Mouse (Mus musculus) erythroblast, adult 5-6 weeks (primary cell): Measurements from ENCODE around the gene Lrig1. TPM values are rescaled to one million over a fixed set of nuclear protein-coding genes. Genes with fewer than 3 reads are reported as not detected.

Experiments
- ATAC-seq: replicated peaks from 2 replicates; pipeline ENCODE4 v1.8.0; 2016; ENCODE audit warnings: moderate number of reproducible peaks, mild to moderate bottlenecking, moderate TSS enrichment, inconsistent platforms; ENCODE audit not compliant: poor library complexity, low FRiP score, severe bottlenecking
- total RNA-seq, 2 experiments: library from RNA; stranded (forward) in 1 of 2; stranded (reverse) in 1 of 2; fragments of 150-400 nt in 1 of 2; fragments of 200-764, 138-1000 nt in 1 of 2; gene quantifications; 2 replicates each; pipeline versions ENCODE4 v1.2.3 to v1.2.4; 2015 to 2017; ENCODE audit warnings: low replicate concordance in 2 of 2

Gene Lrig1
- total RNA-seq (2015; ENCODE audit: low replicate concordance) (1.2 and 2.5 TPM in 2 replicates), total RNA-seq (2017; ENCODE audit: low replicate concordance) (1.3 and 2.5 TPM in 2 replicates)

DNA sequence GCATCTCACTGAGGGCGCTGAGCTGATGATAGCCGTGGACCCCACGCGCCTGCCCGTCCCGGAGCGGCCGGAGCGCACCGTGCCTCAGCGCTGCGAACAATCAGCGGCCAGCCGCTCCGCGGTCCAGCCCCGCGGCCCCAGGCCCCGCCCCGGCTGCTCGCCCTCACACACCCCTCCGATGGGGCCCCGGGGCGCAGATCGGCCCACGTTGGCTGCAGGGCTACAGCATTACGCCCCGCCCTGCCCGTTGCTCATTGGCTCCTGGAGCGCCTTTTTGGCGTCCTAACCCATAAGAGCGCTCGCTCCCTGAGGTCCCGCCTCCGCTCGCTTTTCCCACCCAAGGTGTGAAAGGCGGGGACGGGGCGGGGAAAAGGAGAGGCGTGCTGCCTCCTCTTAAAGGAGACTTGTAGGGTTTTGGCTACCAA is at the start of gene Lrig1:
Gene Lrig1, minus strand, starts transcription at position 92 of the 425 bp plus-strand sequence.
- ATAC-seq, result peak; percentile 95

DNA sequence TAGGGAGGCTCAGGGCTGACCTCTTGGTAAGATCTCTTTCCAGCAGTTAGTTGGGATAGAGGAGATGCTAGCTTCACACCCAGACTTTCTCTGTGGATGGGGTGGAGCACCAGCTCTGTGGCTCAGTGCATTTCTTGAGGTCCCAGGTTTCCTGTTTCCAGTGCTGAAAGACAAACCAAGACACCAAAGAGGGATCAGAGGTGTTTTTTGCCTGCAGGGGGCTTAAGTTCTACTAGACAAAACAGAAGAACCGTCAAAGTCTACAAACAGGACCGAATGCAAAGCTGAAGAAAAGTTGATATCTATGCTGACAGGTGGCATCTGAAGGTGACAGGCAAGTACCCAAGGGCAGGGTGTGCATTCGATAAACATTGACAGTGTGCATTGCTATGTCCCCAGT is 49.7 kb upstream of the Lrig1 start:
- ATAC-seq, result no peak

DNA sequence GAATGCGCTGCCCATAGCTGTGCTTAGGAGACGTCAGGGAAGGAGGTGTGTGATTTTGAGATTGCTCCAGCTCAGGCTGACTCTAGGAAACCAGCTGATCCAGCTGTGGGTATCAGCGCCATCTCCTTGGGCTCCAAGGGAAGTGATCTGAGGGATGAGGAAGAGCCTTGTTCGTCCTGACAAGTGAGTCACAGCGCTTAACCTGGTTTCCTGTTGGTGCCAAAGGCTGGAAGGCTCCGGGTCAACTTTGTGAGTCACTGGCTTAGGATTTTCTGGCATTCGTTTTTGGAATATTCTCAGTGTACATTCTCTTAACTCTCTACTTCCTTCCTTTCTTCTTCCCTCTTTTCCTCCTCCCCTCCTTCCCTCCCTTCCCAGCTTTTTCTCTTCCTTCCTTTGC is 48.4 kb upstream of the Lrig1 start:
- no peak for ATAC-seq

DNA sequence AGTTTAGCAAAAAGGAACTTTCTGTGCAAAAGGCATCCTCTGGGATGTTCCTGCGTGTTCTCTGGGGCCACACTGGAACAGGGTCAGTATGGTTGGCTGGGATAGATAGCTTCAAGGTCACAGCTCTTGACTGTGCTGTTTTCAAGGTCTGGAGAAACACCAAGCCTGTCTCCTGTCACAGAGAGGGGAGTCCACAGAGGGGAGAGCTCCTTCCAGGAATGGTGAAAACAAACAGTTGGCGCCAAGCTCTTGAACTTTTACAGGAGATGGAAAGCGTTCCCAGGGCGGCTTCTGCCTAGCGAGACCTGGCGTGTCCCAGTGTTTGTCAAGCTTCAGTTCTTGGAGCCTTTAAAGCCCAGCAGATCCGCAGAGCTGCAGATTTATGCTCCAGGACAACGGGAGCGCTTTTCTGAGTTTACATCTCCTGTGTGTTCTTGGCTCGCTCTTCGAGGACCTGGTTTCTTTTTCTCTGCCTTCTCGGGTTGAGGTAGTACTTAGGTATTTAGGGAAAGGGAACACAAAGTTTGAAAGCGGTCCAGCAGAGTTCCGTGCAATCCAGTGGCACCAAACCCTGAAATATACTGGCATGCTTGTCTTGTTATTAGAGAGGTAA is 40.3 kb upstream of the Lrig1 start:
- ATAC-seq, result no peak

DNA sequence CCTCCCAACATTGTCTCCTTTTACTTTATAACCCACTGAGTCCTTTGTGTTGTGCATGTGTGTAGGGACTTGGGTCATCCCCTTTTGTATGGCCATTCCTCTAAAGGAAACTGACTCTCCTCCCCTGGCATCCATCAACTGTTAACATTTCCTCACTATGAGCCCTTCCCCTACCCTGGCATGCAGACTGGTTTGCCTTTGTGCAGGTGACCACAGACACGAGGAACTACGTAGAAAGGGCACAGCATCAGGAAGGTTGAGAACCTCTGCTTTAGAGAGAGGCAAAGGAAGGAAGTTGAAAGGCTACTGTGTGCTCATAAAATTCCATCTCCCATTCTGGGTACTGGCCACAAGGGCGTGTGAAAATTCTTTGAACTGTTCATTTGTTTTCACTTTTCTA is 38.7 kb upstream of the Lrig1 start:
- no peak for ATAC-seq

DNA sequence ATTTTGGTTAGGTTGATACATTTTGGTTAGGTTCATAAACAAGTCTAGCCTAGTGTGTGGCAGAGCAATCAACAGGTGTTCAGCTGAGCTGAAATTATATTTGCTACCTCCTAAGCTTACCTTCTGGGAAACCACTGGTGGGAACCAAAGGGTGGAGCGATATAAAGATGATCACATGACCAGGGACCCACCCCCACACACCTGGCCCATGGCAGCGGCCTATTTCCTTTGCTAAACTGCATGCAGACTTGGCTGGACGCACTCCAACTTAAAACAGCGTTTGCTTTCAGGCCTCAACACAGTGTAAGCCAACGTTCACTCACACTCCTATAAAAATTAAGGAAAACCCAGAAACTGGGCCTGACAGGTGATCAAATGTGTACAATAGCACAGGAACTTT is 33.9 kb upstream of the Lrig1 start:
- no peak for ATAC-seq

DNA sequence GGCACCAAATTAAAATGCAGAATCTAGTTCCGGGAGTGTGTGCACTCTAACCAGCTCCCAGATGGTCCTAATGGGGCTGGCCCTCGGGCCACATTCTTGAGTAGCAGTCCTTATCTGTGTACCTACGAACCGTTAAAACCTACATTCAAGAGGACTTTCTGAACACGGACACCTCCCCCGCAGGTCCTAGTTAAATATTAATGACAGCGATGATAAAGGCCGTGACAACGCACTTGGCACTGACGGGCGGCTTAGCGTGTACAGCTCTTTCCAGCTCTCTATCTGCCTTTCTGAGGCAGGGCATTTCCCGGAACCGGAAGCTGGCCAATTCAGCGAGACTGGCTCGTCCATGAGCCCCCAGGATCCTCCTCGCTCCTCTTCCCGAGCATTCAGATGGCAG is 29.9 kb upstream of the Lrig1 start:
- ATAC-seq, result no peak

DNA sequence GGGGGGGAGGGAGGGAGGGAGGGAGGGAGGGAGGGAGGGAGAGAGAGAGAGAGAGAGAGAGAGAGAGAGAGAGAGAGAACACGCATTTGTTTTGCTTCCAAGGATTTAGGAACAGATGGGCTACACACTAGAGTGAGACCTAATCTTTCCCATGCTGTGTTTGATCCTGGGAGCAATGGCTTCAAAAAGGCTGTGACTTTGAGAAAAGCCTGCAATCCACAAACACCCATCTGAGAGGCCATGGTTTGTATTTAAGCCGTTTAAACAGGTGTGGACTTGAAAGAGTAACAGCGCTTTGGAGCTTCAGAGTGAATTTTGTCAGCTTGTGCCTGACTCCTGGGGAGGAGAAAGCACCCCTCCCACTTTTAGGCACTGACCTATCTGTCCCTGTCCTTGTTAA is 29.2 kb upstream of the Lrig1 start:
- no peak for ATAC-seq

DNA sequence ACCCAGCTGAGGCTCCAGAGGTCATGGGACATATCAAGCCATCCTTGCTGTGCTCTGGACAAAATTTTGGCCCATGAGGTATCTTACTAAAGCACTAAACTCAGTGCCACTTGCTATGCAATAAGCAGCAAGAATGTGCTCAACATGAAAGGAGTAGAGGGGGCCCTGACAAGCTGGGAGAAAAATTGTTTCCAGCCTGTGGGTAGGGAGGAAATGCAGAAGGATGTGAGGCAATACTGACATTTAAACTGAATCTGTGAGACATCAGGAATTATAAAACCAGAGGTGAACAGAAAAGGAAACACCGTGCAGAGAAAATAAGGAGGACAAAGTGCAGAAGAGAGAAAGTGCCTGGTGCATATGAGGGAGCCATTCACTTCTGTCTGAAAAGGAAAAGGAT is 24.7 kb upstream of the Lrig1 start:
- no peak for ATAC-seq

DNA sequence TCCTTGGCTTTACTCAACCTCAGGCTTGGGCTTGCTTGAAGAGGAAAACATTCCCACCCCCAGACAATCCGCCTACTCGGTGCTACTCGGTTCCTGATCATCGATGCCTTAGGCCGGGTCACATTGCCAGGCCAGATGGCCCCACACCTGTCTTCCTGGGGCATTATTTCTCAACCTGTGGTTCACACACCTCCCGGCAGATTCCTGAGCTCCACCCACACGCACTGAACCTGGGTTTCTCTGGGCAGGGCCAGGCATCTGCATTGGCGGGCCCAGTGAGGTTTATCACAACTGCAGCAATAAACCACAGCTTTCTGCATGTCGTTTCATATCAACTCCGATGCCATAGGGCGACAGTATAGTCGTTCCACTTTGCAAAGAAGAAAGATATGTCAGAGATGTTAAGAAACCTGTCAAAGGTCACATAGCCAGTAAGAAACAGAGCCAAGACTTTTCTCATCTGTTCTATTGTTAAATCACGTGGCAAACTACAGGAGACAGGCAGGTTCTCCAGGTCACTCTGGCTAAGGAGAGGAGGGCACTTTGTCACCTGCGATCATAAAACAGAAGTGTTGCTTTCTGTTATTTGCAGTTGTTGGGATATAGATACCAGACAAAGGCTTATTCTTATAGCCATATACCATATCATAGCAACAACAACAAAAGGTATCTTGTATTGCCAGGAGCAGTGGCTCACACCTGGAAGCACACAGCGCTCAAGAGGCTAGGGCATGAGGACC is 18.8 kb upstream of the Lrig1 start:
- ATAC-seq, result no peak

DNA sequence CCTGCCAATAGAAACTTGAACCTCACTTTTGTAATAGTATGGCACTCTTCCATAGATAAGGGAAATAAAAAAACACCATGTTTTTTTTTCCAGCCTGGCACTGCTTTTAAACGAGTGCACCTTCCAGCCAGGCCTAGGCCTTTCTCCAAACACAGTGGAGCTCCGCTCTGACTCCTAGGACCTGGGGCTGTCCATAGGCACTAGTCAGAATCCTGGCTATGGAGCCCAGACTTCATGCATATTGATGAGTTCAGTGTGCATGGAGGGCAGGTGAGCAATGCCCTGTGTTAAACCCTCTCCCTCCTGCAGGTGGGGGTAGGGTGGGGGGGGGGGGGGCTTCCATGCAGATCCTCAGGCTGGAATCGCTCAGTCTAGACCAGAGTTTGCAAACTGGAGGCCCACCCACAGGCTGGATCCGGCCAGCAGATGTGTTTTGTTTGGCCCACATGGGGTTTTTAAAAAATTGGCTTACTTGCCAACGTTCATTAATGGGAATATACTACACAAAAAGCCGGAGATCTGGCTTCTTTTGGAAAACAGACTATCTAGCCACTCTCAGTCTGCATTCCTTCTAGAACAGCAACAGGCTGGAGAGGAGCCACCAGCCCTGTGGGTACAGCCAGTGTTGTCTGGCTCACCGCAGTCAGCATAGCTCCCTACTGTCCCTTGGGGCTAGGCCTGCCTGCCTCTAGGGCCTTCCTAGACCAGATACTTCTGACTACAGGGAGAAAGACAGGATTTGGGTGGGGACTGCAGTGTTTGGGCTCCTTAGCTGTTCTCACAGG is 17.9 kb upstream of the Lrig1 start:
- no peak for ATAC-seq

DNA sequence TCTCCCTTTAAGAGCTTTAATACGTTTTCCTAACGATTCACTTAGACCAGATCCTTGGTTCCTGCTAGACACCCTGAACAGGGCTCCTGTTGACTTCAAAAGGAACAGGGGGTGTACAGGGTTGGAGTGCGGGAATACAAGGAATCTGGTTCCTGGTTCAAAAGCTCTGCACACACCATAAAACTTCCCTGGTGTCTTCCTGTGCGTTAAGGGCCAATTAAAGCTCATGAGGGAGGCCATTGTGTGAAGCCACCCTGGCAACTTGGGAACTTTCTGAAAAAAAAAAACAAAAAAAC is 15.6 kb upstream of the Lrig1 start:
- ATAC-seq, result no peak

DNA sequence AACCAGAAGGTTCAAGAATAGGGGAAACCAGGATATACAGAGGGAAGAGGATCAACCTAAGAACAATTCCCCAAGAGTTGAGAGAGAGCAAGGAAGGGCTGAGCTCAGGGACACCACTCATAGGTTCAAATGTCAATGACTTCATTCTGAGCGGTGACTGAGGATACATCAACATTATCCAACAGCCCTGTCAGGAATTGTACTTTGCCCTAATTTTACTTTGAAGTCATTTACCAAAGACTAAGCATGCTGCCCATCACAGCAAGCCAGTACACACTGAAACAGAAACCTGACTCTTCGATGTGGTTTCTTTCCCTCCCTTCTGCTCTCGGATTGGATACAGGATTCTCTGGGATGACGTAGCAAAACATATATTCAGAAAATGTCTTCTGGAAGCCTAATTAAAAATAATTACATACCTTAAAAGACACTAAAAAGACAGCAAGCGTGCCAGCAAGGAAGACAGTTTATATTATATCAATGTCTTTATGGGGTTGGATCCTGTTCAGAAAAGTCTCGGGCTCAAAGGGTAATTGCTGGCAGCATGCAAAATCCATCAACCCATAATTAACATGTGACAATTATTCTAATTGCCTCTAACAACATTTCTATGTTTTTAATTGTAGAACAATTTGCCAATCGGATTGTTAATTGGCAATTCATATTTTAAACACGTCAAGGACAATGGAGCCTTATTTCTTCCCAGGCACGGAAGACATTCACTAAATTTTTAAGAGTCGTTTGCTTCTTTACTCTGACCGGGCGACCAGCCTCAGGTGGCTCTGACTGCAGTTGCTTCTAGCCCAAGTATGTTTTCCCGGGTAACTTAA is 15.1 kb upstream of the Lrig1 start:
- ATAC-seq, result no peak

DNA sequence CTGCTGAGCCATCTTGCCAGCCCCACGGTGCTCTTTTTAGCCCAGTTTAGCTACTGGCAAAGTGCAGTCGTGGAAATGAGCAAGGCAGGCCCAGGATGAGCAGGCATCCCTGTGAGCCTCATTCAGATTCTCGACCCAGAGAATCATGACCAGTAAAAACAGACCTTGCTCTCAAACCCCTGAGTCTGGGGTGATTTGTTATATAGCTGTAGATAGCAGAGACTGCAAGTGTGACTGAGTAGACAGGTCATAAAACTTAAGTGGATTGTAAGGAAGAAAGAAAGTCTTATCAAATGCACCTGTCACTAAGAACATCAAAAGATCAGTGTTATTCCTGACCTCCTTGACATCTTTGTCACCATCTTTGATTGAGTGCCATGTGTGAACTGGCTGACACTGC is 9.9 kb upstream of the Lrig1 start:
- ATAC-seq, result no peak

DNA sequence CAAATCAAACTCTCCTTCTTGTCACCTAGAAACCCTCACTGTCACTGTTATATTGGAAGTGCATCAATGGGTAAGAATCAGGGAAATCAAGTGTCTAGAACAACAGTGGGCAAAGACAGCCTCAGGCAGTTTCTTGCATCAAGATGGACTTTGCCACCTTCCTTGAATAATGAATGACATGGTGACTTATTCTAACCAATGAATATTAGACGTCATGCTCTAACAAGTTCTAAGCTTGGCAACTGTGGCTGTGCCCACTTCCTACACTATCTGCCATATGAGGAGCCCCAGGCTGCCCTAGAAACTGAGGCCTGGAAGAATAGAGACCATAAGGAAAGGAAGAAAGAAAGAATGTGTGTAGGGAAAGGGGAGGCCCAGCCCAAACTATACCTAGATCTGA is 9.2 kb upstream of the Lrig1 start:
- ATAC-seq, result no peak

DNA sequence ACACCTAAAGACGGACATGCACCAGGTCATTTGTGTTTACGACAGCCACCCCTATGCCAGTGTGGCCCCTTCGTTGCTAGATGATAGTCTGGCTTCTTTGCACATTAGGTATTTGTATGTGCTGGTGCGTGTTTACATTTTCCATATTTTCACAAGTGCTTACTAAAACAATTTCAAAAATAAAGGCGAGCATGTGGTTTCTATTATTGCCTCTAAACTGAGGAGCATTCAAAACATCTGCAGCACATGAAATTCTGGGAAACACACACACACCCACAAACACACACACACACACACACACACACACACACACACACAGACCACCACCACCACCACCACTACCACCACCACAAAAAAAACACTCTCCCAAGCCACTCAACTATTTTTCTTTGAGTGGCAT is 7.3 kb upstream of the Lrig1 start:
- no peak for ATAC-seq

DNA sequence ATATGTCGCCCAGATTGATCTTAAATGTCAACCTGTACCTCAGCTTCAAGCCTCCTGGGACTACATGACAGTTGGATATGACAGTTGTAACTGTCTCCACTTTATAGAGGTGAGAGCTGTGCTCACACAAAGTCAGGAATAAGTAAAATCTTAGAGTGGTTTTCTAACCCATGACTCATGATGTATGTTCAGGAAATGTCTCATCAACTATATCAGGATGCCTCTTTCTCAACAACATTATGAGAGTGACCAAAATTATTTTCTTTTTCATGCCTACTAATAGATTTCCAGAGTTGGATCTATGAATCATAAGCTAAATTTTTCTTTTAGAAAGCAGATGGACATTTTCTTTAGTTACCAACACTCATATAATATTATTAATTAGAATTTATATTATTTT is 6.0 kb upstream of the Lrig1 start:
- no peak for ATAC-seq

DNA sequence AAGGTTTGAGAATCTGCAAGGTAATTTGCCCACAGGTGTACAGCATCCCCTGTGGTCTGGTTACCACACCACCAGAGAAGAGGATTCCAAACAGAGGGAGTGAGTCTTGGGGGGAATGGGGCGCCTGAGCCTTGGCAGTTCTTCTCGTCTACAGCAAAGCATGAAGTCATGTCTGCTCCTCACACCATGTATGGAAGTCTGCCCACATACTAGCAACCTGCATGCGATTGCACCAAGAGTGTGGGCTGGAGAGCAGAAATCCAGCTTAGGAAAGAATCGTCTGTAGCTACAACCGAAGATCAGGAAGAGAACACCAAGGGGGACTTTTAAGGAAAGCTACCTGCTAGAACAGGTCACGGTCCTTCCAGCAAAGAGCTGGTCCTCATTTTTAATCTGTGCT is 3.0 kb upstream of the Lrig1 start:
- no peak for ATAC-seq

DNA sequence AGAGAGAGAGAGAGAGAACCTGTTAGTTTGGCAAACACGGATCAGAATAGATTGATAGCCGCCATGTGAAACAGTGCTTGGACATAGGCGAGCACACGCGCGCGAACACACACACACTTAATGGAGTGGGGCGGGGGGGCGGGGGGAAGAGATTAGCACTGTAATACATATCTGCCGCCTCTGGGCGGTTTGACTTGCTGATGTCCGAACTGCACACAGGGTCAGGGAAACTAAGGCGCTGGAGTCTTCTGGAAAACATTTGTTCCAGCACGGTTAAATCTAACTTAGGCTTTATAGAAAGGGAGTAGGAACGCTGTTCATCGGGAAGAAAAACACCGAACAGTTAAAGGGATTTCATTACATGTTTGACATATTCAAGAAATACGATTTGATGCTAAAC is 1.1 kb upstream of the Lrig1 start:
- no peak for ATAC-seq

DNA sequence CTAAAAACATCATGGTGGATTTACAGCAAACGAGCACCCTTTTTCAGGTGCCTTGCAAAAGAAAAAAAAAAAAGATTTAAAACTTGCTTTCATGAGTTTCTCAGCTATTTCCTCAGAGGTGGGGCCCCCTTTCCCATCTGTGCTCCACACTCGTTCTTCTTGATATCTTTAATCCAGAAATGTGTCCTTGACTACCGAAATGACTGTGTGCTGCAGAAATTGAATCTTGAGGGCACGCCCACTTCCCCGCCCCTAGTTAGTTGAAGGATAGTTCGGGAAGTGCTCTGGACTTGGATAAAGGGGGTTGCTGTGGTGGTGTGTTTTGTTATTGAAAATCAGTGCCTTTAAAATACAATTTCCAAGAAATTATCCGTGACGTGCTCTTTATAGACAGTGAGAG is 654 bp upstream of the Lrig1 start:
- ATAC-seq, result peak; percentile 48; the same call in 1 of the 2 replicates
